Mouse (Mus musculus) limb, embryonic 13.5 days (tissue): ENCODE data around the gene Serpinb9. TPM values are rescaled to one million over a fixed set of nuclear protein-coding genes. Genes with fewer than 3 reads are reported as not detected.
"Not testable (repeated sequence)": the region's sequence is repeated elsewhere in the genome, so short reads cannot be mapped to it uniquely, and the experiment has no call there.

Experiments
- ATAC-seq: fragments of 200-750 bp; cut with Nextera tagmentation; 2 replicates; pipeline ENCODE4 v1.8.0; 2017; ENCODE audit warnings: low read depth, moderate number of reproducible peaks, moderate TSS enrichment; ENCODE audit not compliant: low FRiP score
- H3K27ac ChIP-seq: fragments of 300-500 bp; sonication (generic); 2 replicates; pipeline ENCODE4 v1.5.1; 2015; ENCODE audit warnings: inconsistent platforms, mild to moderate bottlenecking, moderate library complexity
- H3K27me3 ChIP-seq: fragments of 300-500 bp; sonication (generic); 2 replicates; pipeline ENCODE4 v1.6.1; 2015; ENCODE audit warnings: mild to moderate bottlenecking, inconsistent platforms
- H3K36me3 ChIP-seq: fragments of 300-500 bp; sonication (generic); 2 replicates; pipeline ENCODE4 v1.6.1; 2015; ENCODE audit warnings: inconsistent platforms, mild to moderate bottlenecking, moderate library complexity
- H3K4me1 ChIP-seq: fragments of 300-500 bp; sonication (generic); 2 replicates; pipeline ENCODE4 v1.6.1; 2015; ENCODE audit warnings: inconsistent platforms
- H3K4me2 ChIP-seq: fragments of 300-500 bp; sonication (generic); replicated peaks from 2 replicates; pipeline ENCODE4 v1.6.1; 2015; ENCODE audit warnings: inconsistent platforms, mild to moderate bottlenecking, moderate library complexity
- H3K4me3 ChIP-seq: fragments of 300-500 bp; sonication (generic); 2 replicates; pipeline ENCODE4 v1.5.1; 2015; ENCODE audit warnings: moderate library complexity, mild to moderate bottlenecking, inconsistent platforms
- H3K9ac ChIP-seq: fragments of 300-500 bp; sonication (generic); 2 replicates; pipeline ENCODE4 v1.6.1; 2015; ENCODE audit warnings: mild to moderate bottlenecking, inconsistent platforms
- H3K9me3 ChIP-seq: fragments of 300-500 bp; sonication (generic); 2 replicates; pipeline ENCODE4 v1.6.1; 2016; ENCODE audit warnings: inconsistent platforms
- WGBS: fragments of 180-500 bp; shearing (Covaris S2); methylation state at CpG from one replicate; pipeline ENCODE4 v1.1.7; 2015; 5-methylcytosine and 5-hydroxymethylcytosine counted together
- polyA plus RNA-seq: library from polyadenylated mRNA; unstranded; fragments of >200 nt; fragmentation: Nextera tagmentation; extraction: Ambion mirVana; gene quantifications from 2 replicates; pipeline ENCODE4 v1.2.1, GENCODE M21; 2015

Serpinb9 gene
- polyA plus RNA-seq = 3.1 and 3.3 TPM in 2 replicates

DNA sequence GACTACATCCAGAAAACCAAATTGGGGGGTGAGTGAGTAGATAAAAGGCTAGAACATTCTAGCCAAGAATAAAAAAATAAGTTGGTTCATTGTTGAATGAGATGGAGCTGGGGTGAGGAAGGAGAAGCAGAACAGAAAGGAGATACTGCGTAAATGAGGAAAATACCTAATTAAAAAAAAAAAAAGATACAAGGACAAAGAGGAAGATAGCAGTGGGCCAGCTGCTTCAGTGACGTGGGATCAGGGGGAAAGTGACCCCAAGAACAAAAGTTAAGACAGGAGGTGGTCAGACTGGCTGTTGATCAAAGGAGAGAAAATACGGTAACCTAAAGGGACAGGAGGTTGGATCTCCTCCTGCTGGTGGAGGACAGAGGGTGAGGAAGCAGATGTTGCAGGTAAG lies at the start of gene Serpinb9:
Gene Serpinb9, plus strand, starts transcription at position 301 of the 400 bp plus-strand sequence.
- Histone ChIP-seq H3K4me3 (peak within 1 kb of the TSS; percentile 42), H3K27me3 (no peaks in the 10 kb centered on the region), H3K4me2 (peak within 1 kb of the TSS; percentile 63), H3K9ac (0 out of 2 replicates have a peak within 1 kb of the TSS, but pooled peaks have one; percentile 58), H3K9me3 (no peaks in the 10 kb centered on the region), H3K36me3 (no peaks in the 10 kb centered on the region), H3K4me1 (peaks cover 7% of the 10 kb centered on the region; the same call in 1 of the 2 replicates), H3K27ac (peak within 1 kb of the TSS; percentile 65; the same call in 1 of the 2 replicates)
- WGBS = 74% methylated on average over 3 of the region's 3 CpGs
- no peak for ATAC-seq

GRCm38 (mm10) chr13:32956537-32956936 lies 46.5 kb upstream of the Serpinb9 start:
- Histone ChIP-seq H3K27ac (no peak overlapping the region), H3K4me3 (no peak overlapping the region), H3K9me3 (no peaks in the 10 kb centered on the region), H3K4me1 (no peaks in the 10 kb centered on the region), H3K36me3 (no peaks in the 10 kb centered on the region), H3K27me3 (no peaks in the 10 kb centered on the region), H3K9ac (no peak overlapping the region), H3K4me2 (no peak overlapping the region)
- WGBS = 58% methylated on average over 4 of the region's 4 CpGs
- ATAC-seq = no peak

DNA sequence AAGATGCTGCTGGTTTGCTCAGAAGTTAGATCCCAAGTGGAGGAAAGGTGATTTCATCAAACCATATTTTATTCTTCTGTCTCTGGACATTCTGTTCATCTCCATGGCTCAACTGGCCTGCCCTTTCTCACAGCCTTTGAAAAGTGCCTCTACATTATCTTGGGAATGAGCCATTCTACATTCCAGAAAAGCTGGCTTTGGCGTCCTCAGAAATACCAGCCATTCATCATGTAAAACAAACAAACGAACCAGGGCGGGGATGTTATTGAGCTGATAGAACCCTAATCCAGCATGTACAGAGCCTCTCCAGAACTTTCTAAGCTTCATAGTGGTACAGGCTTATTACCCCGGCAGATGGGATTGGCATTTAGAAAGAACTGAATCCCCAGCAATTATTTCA lies 45.1 kb upstream of the Serpinb9 start:
- H3K9me3 ChIP-seq = no peaks in the 10 kb centered on the region
- no peak for ATAC-seq
- no peak overlapping the region for H3K9ac ChIP-seq
- no peak overlapping the region for H3K27ac ChIP-seq
- 81% methylated on average over 4 of the region's 4 CpGs for WGBS
- H3K4me1 ChIP-seq = no peaks in the 10 kb centered on the region
- H3K36me3 ChIP-seq = no peaks in the 10 kb centered on the region
- H3K4me3 ChIP-seq = no peak overlapping the region
- no peak overlapping the region for H3K4me2 ChIP-seq
- H3K27me3 ChIP-seq = no peaks in the 10 kb centered on the region

- 84% methylated on average over 7 of the region's 7 CpGs for WGBS
Measured at GRCm38 (mm10) chr13:32958521-32958920, 44.5 kb upstream of the Serpinb9 start.

DNA sequence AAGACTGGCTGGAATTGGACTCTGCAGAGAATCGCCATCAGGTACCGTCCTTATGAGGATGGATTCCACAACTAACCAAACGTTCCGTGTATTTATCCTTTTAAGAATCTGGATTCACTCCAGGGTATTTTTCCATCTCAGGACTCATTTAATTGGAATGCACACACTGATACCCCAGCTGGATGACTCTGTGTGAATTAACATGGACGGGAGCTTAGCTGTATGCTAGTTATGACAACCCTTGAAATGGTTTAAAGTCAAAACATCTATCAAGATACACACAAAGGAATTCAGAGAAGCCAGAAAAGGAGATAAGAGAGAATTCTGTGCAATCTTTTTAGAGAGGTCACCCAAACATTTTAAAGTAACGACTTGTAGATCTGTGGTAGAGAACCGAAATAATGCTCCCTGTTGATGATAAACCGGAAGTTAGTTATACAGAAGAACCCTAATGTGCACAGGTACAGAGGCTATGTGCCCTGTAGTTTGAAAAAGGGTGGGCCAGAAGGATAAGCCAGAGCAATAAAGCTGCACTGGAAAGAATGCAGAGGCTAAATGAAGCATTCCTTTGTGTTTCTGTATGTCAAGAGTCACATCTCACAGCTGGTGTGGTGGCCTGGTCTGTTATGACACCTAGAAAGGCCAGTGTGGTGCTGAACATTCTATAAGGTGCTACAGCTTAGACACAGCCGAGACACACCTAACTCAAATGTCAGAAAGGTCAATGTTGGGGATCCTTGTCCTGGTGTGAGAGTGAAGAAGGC lies 38.9 kb upstream of the Serpinb9 start:
- Histone ChIP-seq H3K4me1 (peaks cover 4% of the 10 kb centered on the region; the same call in 1 of the 2 replicates), H3K36me3 (no peaks in the 10 kb centered on the region), H3K9ac (no peak overlapping the region), H3K27me3 (no peaks in the 10 kb centered on the region), H3K4me3 (no peak overlapping the region), H3K27ac (no peak overlapping the region), H3K4me2 (no peak overlapping the region), H3K9me3 (no peaks in the 10 kb centered on the region)
- WGBS = 83% methylated on average over 9 of the region's 9 CpGs
- no peak for ATAC-seq

More at GRCm38 (mm10) chr13:32958521-32958920, 44.5 kb upstream of the Serpinb9 start:
- ATAC-seq, H3K36me3 ChIP-seq, H3K27me3 ChIP-seq, H3K9me3 ChIP-seq, H3K27ac ChIP-seq, H3K4me2 ChIP-seq, H3K9ac ChIP-seq, H3K4me3 ChIP-seq, H3K4me1 ChIP-seq: not testable (repeated sequence)

DNA sequence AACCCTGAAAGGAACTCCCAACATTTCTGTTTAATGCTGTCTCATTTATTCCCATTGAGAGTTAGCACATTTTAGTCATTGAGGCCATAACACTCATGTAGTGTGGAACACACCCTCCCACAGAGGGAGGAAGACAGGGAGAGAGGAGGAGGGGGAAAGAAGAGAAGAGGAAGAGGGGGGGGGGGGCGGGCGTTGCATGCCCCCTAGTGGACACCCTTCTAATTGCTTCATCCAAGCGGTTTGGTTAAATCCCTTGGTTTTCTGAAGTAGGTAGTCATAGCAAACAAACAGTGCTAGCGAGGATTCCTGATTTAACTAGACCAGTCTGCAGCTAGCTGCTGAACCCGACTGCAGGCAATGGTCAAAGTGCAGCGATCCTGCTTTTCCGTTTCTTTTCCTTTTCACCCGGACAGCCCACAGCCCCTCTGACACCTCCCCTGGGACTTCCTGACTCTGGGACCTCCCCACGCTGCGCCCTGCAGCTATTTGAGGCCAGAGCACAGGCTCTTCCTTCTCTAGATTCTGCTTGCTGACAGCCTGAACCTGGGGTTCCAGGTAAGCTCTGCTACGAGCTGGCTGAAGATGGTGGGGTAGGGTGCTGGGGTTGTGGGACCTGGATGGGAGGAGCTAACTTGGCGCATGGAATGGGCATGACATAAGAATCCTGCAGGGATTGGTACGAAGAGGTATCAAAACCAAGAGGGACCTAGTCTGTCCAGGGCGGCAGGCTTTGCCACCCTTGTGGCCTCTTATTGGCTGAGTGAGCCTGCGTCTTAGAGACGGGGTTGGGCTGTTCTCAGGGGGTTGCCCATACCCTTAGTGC lies 37.9 kb upstream of the Serpinb9 start, which contains the start of gene Serpinb6b:
Gene Serpinb6b, plus strand, starts transcription at position 221 of the 823 bp plus-strand sequence.
- Histone ChIP-seq H3K4me3 (peak within 1 kb of the TSS; percentile 28), H3K9ac (no peak within 1 kb of the TSS), H3K9me3 (no peaks in the 10 kb centered on the region), H3K27me3 (no peaks in the 10 kb centered on the region), H3K36me3 (no peaks in the 10 kb centered on the region), H3K4me1 (peaks cover 4% of the 10 kb centered on the region; the same call in 1 of the 2 replicates), H3K4me2 (peak within 1 kb of the TSS; percentile 58), H3K27ac (no peak within 1 kb of the TSS)
- WGBS = 46% methylated on average over 15 of the region's 16 CpGs
- ATAC-seq = no peak; the same call in 1 of the 2 replicates

- H3K9ac ChIP-seq = no peak overlapping the region
- peaks cover 4% of the 10 kb centered on the region; the same call in 1 of the 2 replicates for H3K4me1 ChIP-seq
- no peak overlapping the region for H3K4me3 ChIP-seq
- H3K27me3 ChIP-seq = no peaks in the 10 kb centered on the region
- 61% methylated on average over 5 of the region's 5 CpGs for WGBS
- no peak overlapping the region for H3K4me2 ChIP-seq
- no peak for ATAC-seq
- H3K27ac ChIP-seq = no peak overlapping the region
- H3K9me3 ChIP-seq = no peaks in the 10 kb centered on the region
- no peaks in the 10 kb centered on the region for H3K36me3 ChIP-seq
Measured at GRCm38 (mm10) chr13:32966116-32966515, 36.9 kb upstream of the Serpinb9 start.

- H3K27me3 ChIP-seq = no peaks in the 10 kb centered on the region
- H3K4me3 ChIP-seq = no peak overlapping the region
- ATAC-seq = no peak
- no peak overlapping the region for H3K4me2 ChIP-seq
- no peaks in the 10 kb centered on the region for H3K9me3 ChIP-seq
- H3K4me1 ChIP-seq = peaks cover 4% of the 10 kb centered on the region; the same call in 1 of the 2 replicates
- no peaks in the 10 kb centered on the region for H3K36me3 ChIP-seq
- no peak overlapping the region for H3K9ac ChIP-seq
- no peak overlapping the region for H3K27ac ChIP-seq
Measured at GRCm38 (mm10) chr13:32967233-32967632, 35.8 kb upstream of the Serpinb9 start.

DNA sequence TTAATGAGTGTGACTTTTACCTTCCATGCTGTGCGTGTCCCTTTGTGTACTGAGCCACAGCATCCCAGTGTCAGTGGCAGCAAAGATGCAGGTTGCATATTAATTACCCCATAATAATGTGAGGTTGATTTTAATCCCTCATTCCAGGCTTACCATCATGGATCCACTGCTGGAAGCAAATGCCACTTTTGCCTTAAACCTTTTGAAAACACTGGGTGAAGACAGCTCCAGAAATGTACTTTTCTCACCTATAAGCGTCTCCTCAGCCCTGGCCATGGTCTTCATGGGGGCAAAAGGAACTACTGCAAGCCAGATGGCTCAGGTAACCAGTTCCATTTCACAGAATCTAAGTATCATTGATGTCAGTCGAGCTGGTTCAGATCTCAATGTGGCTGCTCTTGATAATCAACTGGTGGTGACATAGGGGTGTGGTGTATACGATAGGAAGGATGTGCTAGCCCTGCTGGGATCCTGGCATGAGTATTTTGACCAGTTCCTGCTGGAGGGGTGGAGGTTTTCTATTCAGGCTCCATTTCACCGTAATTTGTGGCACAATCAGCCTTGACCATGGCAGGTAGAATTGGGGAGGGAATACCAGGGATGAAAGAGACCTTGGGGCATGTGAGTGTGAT lies 34.6 kb upstream of the Serpinb9 start:
- no peak overlapping the region for H3K27ac ChIP-seq
- ATAC-seq = no peak
- peaks cover 4% of the 10 kb centered on the region; the same call in 1 of the 2 replicates for H3K4me1 ChIP-seq
- no peak overlapping the region for H3K4me2 ChIP-seq
- H3K9me3 ChIP-seq = no peaks in the 10 kb centered on the region
- H3K4me3 ChIP-seq = no peak overlapping the region
- no peaks in the 10 kb centered on the region for H3K36me3 ChIP-seq
- no peak overlapping the region for H3K9ac ChIP-seq
- WGBS = 76% methylated on average over 5 of the region's 5 CpGs
- no peaks in the 10 kb centered on the region for H3K27me3 ChIP-seq

DNA sequence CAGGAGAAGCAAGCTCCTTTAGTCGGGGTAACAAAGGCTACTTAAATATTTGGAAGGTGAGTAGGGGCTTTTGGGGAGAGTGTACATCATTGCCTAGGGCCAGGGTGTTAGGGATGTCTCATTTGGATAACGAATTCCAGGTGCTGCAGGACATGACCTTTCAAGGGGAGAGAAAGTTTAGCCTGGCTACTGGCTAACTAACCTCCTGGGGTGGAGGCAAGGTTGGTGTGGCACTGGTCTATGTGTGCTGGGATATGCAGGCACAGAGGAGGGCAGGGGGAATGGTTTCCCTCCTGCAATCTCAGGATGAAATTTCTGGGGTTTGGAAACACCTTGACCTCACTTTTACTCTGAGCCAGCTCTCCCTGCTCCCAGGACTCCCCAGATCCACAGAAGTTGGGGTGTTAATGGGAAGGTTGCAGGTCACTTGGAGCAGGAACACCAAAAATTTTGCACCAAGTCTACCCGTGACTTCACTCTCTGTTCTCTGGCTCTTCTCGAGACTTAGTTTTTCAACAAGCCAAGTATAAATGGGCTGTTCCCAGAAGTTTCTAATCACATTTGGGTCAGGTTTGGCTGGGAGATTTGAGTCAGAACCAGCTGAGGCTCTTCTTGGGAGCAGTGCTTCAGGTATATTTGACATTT lies 33.9 kb upstream of the Serpinb9 start:
- WGBS = 64% methylated on average over 4 of the region's 4 CpGs
- Histone ChIP-seq H3K4me2 (no peak overlapping the region), H3K27me3 (no peaks in the 10 kb centered on the region), H3K4me1 (peaks cover 4% of the 10 kb centered on the region; the same call in 1 of the 2 replicates), H3K36me3 (no peaks in the 10 kb centered on the region), H3K9me3 (no peaks in the 10 kb centered on the region), H3K4me3 (no peak overlapping the region), H3K9ac (no peak overlapping the region), H3K27ac (no peak overlapping the region)
- ATAC-seq = no peak

GRCm38 (mm10) chr13:32969641-32970040 lies 33.4 kb upstream of the Serpinb9 start:
- WGBS = 80% methylated on average over 1 of the region's 1 CpGs
- Histone ChIP-seq H3K9me3 (no peaks in the 10 kb centered on the region), H3K27me3 (no peaks in the 10 kb centered on the region), H3K9ac (no peak overlapping the region), H3K4me3 (no peak overlapping the region), H3K27ac (no peak overlapping the region), H3K4me1 (peaks cover 4% of the 10 kb centered on the region; the same call in 1 of the 2 replicates), H3K4me2 (no peak overlapping the region), H3K36me3 (no peaks in the 10 kb centered on the region)
- no peak for ATAC-seq
